Mouse (Mus musculus): Measurements from ENCODE around the gene Lcn8. TPM values are rescaled to one million over a fixed set of nuclear protein-coding genes. Genes with fewer than 3 reads are reported as not detected.

The Lcn8 gene
- polyA plus RNA-seq, 2 experiments: not detected

DNA sequence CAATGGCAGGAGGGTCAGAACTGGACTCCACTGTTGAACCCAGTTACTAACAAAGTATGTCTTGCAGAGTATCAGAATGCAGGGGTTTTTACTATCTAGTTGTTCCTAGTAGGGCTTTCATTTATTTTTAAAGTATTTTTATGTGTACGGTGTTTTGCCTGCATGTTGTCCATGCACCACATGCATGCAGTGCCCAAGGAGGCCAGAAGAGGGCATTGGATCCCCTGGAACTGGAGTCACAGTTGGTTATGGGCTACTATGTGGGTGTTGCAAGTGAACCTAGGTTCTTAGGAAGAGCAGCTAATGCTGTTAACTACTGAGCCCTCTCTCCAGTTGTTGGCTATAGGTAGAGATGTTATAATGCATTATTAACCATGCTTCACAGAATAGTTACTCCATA, 10.6 kb downstream of the Lcn8 start:
- ATAC-seq (ENCODE audit: insufficient read depth): no peak
- Histone ChIP-seq H3K4me3 (ENCODE audit: insufficient read depth in 1 of 2, low read depth in 2 of 2, low read length in 2 of 2) (no peak overlapping the region), H3K4me2 (ENCODE audit: low read depth) (no peak overlapping the region), H3K9ac (replicated peaks) (no peak overlapping the region), H3K4me1 (replicated peaks; ENCODE audit: control insufficient read depth in 2 of 2, insufficient read depth in 2 of 2, low read length in 1 of 2) (no peaks in the 10 kb centered on the region), H3K27me3 (ENCODE audit: control insufficient read depth, insufficient read depth, low read length) (no peaks in the 10 kb centered on the region), H3K9me3 (ENCODE audit: control insufficient read depth, low read length) (no peaks in the 10 kb centered on the region), H3K36me3 (replicated peaks; ENCODE audit: control insufficient read depth, insufficient read depth, low read depth) (no peaks in the 10 kb centered on the region), H3K27ac (no peak overlapping the region)
- no peak for DNase-seq (ENCODE audit: low read depth in 3 of 3, low spot score in 3 of 3)
- 52% methylated on average over 1 of the region's 1 CpGs for WGBS (ENCODE audit: insufficient replicate concordance)
- TF ChIP-seq CTCF (IDR thresholded peaks at IDR 0.05; ENCODE audit: low read depth) (peak; percentile 73), EP300 (IDR thresholded peaks at IDR 0.05; ENCODE audit: low read depth) (no peak)

DNA sequence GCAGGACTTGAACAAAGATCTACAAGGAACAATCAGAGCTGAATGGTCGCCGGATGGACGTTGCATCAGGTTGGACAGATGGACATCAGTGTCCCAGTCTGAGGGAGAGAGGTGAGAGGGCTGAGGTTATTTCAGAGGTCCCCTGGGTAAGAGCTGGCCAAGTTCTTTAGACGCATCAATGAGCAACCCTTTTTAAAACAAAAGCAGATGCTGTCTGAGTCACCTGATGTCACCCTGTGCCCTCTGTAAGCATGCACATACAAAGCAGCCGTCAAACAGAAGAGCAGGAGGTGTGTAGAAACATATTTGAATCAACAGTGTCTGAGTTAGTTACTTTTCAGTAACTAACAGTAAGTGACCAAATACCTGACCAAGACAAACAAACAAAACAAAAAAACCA, 11.2 kb downstream of the Lcn8 start:
- no peak overlapping the region for H3K27ac ChIP-seq
- 61% methylated on average over 5 of the region's 5 CpGs for WGBS (ENCODE audit: insufficient replicate concordance)
- H3K27me3 ChIP-seq (ENCODE audit: control insufficient read depth, insufficient read depth, low read length): no peaks in the 10 kb centered on the region
- no peak overlapping the region for H3K9ac ChIP-seq (replicated peaks)
- TF ChIP-seq CTCF (IDR thresholded peaks at IDR 0.05; ENCODE audit: low read depth) (no peak), EP300 (IDR thresholded peaks at IDR 0.05; ENCODE audit: low read depth) (no peak)
- H3K4me1 ChIP-seq (replicated peaks; ENCODE audit: control insufficient read depth in 2 of 2, insufficient read depth in 2 of 2, low read length in 1 of 2): no peaks in the 10 kb centered on the region
- no peaks in the 10 kb centered on the region for H3K36me3 ChIP-seq (replicated peaks; ENCODE audit: control insufficient read depth, insufficient read depth, low read depth)
- no peak for DNase-seq (ENCODE audit: low read depth in 3 of 3, low spot score in 3 of 3)
- no peak overlapping the region for H3K4me2 ChIP-seq (ENCODE audit: low read depth)
- no peaks in the 10 kb centered on the region for H3K9me3 ChIP-seq (ENCODE audit: control insufficient read depth, low read length)
- H3K4me3 ChIP-seq (ENCODE audit: insufficient read depth in 1 of 2, low read depth in 2 of 2, low read length in 2 of 2): no peak overlapping the region
- ATAC-seq (ENCODE audit: insufficient read depth): no peak

DNA sequence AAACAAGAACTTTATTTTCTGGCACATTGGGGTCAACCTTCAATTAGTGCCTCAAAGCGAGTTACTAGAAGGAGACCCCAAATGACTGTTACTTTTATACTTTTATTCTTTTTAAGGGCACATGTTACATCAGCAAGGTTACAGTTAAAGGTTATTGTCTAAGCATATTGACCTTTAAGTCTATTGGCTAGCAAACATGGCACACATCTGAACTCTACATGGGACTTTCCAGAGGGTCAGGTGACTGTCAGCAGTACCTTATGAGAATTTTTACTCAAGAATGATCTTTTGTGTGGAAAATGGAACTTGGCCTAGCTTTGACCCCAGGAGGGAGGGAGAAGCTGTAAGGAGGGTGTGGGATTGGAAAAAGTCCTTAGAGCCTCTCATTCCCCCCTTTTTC, 13.6 kb downstream of the Lcn8 start:
- H3K4me2 ChIP-seq (ENCODE audit: low read depth): no peak overlapping the region
- DNase-seq (ENCODE audit: low read depth in 3 of 3, low spot score in 3 of 3): no peak
- no peaks in the 10 kb centered on the region for H3K4me1 ChIP-seq (replicated peaks; ENCODE audit: control insufficient read depth in 2 of 2, insufficient read depth in 2 of 2, low read length in 1 of 2)
- TF ChIP-seq CTCF (IDR thresholded peaks at IDR 0.05; ENCODE audit: low read depth): no peak
- TF ChIP-seq EP300 (IDR thresholded peaks at IDR 0.05; ENCODE audit: low read depth): no peak
- H3K27ac ChIP-seq: no peak overlapping the region
- H3K4me3 ChIP-seq (ENCODE audit: insufficient read depth in 1 of 2, low read depth in 2 of 2, low read length in 2 of 2): no peak overlapping the region
- H3K27me3 ChIP-seq (ENCODE audit: control insufficient read depth, insufficient read depth, low read length): no peaks in the 10 kb centered on the region
- H3K9me3 ChIP-seq (ENCODE audit: control insufficient read depth, low read length): no peaks in the 10 kb centered on the region
- WGBS (ENCODE audit: insufficient replicate concordance): 36% methylated on average over 1 of the region's 1 CpGs
- no peaks in the 10 kb centered on the region for H3K36me3 ChIP-seq (replicated peaks; ENCODE audit: control insufficient read depth, insufficient read depth, low read depth)
- no peak for ATAC-seq (ENCODE audit: insufficient read depth)
- H3K9ac ChIP-seq (replicated peaks): no peak overlapping the region

DNA sequence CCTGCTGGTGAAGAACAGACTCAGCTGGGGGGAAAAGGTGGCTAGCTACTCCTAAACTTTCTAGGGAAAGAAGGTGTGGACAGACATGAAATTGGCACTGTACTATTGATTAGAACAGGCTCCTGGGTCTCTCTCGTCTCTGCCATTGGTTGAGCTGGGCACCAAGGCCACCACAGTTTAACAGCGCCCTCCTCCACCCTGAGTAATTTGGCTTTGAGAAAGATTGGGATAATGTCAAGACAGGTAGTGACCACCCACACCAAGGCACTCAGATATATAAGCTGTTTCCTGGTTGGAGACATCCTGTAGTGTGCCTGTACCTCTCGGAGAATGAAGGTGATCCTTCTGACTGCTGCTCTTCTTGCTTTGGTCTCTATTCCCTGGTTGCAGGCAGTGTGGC, 23.6 kb downstream of the Lcn8 start, which contains the start of gene Lcn6:
Lcn6 (plus strand) TSS at position 301 of the 400 bp plus-strand sequence.
- H3K4me2 ChIP-seq (ENCODE audit: low read depth): no peak within 1 kb of the TSS
- no peak within 1 kb of the TSS for H3K9ac ChIP-seq (replicated peaks)
- no peaks in the 10 kb centered on the region for H3K4me1 ChIP-seq (replicated peaks; ENCODE audit: control insufficient read depth in 2 of 2, insufficient read depth in 2 of 2, low read length in 1 of 2)
- 56% methylated on average over 3 of the region's 3 CpGs for WGBS (ENCODE audit: insufficient replicate concordance)
- H3K27me3 ChIP-seq (ENCODE audit: control insufficient read depth, insufficient read depth, low read length): no peaks in the 10 kb centered on the region
- no peaks in the 10 kb centered on the region for H3K36me3 ChIP-seq (replicated peaks; ENCODE audit: control insufficient read depth, insufficient read depth, low read depth)
- no peak for ATAC-seq (ENCODE audit: insufficient read depth)
- H3K27ac ChIP-seq: no peak within 1 kb of the TSS
- no peaks in the 10 kb centered on the region for H3K9me3 ChIP-seq (ENCODE audit: control insufficient read depth, low read length)
- no peak for TF ChIP-seq CTCF (IDR thresholded peaks at IDR 0.05; ENCODE audit: low read depth)
- no peak for TF ChIP-seq EP300 (IDR thresholded peaks at IDR 0.05; ENCODE audit: low read depth)
- no peak for DNase-seq (ENCODE audit: low read depth in 3 of 3, low spot score in 3 of 3)
- H3K4me3 ChIP-seq (ENCODE audit: insufficient read depth in 1 of 2, low read depth in 2 of 2, low read length in 2 of 2): no peak within 1 kb of the TSS

DNA sequence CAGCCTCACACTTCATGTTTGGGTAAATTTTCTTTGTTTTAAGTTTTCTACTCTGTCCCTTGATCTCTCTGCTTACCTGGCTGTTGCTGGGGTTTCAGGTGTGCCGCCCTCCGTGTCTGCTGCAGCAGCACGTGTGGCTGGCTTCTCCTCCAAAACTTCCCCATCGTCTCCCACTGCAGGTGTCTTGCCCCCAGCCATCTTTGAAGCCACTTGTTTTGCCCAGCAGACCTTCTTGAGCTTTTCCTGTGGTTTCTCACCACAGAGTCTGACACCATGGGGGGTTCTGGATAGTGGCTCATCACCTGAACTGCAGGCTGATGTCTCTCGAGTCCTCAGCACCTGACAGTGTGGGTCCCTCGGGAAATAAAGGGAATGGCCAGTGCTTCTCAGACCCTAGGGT, 26.6 kb downstream of the Lcn8 start:
- Histone ChIP-seq H3K4me3 (ENCODE audit: insufficient read depth in 1 of 2, low read depth in 2 of 2, low read length in 2 of 2) (no peak overlapping the region), H3K36me3 (replicated peaks; ENCODE audit: control insufficient read depth, insufficient read depth, low read depth) (no peaks in the 10 kb centered on the region), H3K9me3 (ENCODE audit: control insufficient read depth, low read length) (no peaks in the 10 kb centered on the region), H3K27me3 (ENCODE audit: control insufficient read depth, insufficient read depth, low read length) (no peaks in the 10 kb centered on the region), H3K4me2 (ENCODE audit: low read depth) (no peak overlapping the region), H3K4me1 (replicated peaks; ENCODE audit: control insufficient read depth in 2 of 2, insufficient read depth in 2 of 2, low read length in 1 of 2) (no peaks in the 10 kb centered on the region), H3K9ac (replicated peaks) (no peak overlapping the region), H3K27ac (no peak overlapping the region)
- TF ChIP-seq CTCF (IDR thresholded peaks at IDR 0.05; ENCODE audit: low read depth) (no peak), EP300 (IDR thresholded peaks at IDR 0.05; ENCODE audit: low read depth) (no peak)
- DNase-seq (ENCODE audit: low read depth in 3 of 3, low spot score in 3 of 3) (no peak), ATAC-seq (ENCODE audit: insufficient read depth) (no peak)
- 48% methylated on average over 6 of the region's 6 CpGs for WGBS (ENCODE audit: insufficient replicate concordance)
